Mouse (Mus musculus) myocyte (in vitro differentiated cells): ENCODE results near the gene Lgr5.

ENCODE experiments used
- MYOG ChIP-seq, 3 experiments: IDR thresholded peaks; one replicate each; pipeline ENCODE4 v1.6.1; 2011; ENCODE audit warnings: control low read depth in 2 of 3, low read depth in 2 of 3, mild to moderate bottlenecking in 2 of 3; ENCODE audit not compliant: insufficient read length in 2 of 3, control insufficient read depth in 1 of 3, insufficient read depth in 1 of 3
- POLR2A ChIP-seq: IDR thresholded peaks from one replicate; pipeline ENCODE4 v1.6.1; 2011; ENCODE audit warnings: low read depth, mild to moderate bottlenecking, control low read depth, moderate library complexity; ENCODE audit not compliant: insufficient read length

GRCm38 (mm10) chr10:115618288-115618856 lies 30.8 kb upstream of the Lgr5 start:
- TF ChIP-seq POLR2A (no peak), MYOG (IDR thresholded peaks at IDR 0.05; ENCODE audit: control insufficient read depth in 1 of 3, insufficient read depth in 1 of 3, insufficient read length in 2 of 3, low read depth in 2 of 3) (no peak)
